In the genomic region with DNA sequence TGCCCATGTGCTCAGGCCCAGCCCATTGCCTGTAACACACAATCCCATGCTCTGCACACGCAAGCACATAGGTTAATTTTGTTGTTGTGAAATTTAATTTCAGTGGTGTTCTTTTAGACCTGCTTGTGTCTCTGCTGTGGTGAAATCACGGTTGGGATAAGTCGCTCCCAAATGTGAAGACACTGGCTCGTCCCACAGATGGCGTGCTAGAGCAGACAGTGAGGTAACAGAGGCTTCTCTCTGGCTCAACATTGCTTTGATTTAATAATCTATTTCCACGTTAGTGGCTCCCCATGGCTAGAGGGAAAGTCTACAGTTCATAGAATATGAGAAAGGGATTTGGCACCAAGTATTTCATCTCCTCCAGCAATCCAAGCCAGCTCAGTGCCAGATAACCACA, we compare ENCODE assay signal across 25 mouse cellular contexts. TPM values are rescaled to one million over a fixed set of nuclear protein-coding genes. Genes with fewer than 3 reads are reported as not detected.
DNase-seq lines count a peak whose midpoint lies in the region; ATAC-seq and TF ChIP-seq lines count a peak whose summit lies in the region.
"Had no signal": no experiment of that assay in that cellular context is flagged by ENCODE, and none has a peak within 500 bp of the region (broad histone marks: within the 10 kb centered on the region; RNA-seq: fewer than 3 reads in every experiment).

No protein-coding gene starts in this region.

- no peak for DNase-seq in frontal cortex, postnatal 36 days (ENCODE audit: low spot score in 2 of 2)
- no peak for DNase-seq in layer of hippocampus, adult 2 months (ENCODE audit: low spot score in 2 of 2)
- DNase-seq in layer of hippocampus, postnatal 36 days = no peak
- no peak for DNase-seq in lung, postnatal 0 days (ENCODE audit: low spot score)
- DNase-seq in lung, postnatal 4 days = no peak
- no peak for DNase-seq in stomach, postnatal 0 days (ENCODE audit: low spot score)
- DNase-seq in urinary bladder, postnatal 25 days (ENCODE audit: low spot score) = no peak
- DNase-seq: adrenal gland, adult 2 months; cerebellum, adult 8-10 months; gastrocnemius, postnatal 14 days; heart, adult 11 months; heart, postnatal 14 days; kidney, adult 8-10 months; kidney, postnatal 36 days; left cerebral cortex, postnatal 4 days; lung, adult 18-20 months; right cerebral cortex, postnatal 14 days had no signal

- no peak overlapping the region for H3K27ac ChIP-seq in layer of hippocampus, adult 2 months
- H3K27ac ChIP-seq in lung, postnatal 0 days (ENCODE audit: low read length) = no peak overlapping the region
- H3K27ac ChIP-seq in stomach, postnatal 0 days (replicated peaks) = no peak overlapping the region
- H3K27ac ChIP-seq: forebrain, embryonic 15.5 days; limb, embryonic 15.5 days had no signal

- TF ChIP-seq CTCF in layer of hippocampus, adult 2 months (conservative IDR thresholded peaks at IDR 0.05) = peak; percentile 60
- TF ChIP-seq CTCF in lung, postnatal 0 days (IDR thresholded peaks at IDR 0.05) = peak; percentile 57
- TF ChIP-seq CTCF in stomach, postnatal 0 days (IDR thresholded peaks at IDR 0.05; ENCODE audit: low read depth) = peak; percentile 50

- no peak for TF ChIP-seq EP300 in lung, postnatal 0 days (IDR thresholded peaks at IDR 0.05)
- no peak for TF ChIP-seq EP300 in stomach, postnatal 0 days (optimal IDR thresholded peaks at IDR 0.05)

- WGBS in lung, postnatal 0 days = 71% methylated on average over 6 of the region's 6 CpGs
- 79% methylated on average over 6 of the region's 6 CpGs for WGBS in stomach, postnatal 0 days

- H3K4me3 ChIP-seq in layer of hippocampus, adult 2 months = no peak overlapping the region
- H3K4me3 ChIP-seq in lung, postnatal 0 days (ENCODE audit: low read depth, low read length) = no peak overlapping the region
- no peak overlapping the region for H3K4me3 ChIP-seq in stomach, postnatal 0 days (ENCODE audit: low read depth, low read length)
- H3K4me3 ChIP-seq: embryonic facial prominence, embryonic 10.5 days; forebrain, embryonic 15.5 days; limb, embryonic 15.5 days had no signal

- H3K9me3 ChIP-seq in lung, postnatal 0 days (ENCODE audit: low read length) = no peaks in the 10 kb centered on the region
- H3K9me3 ChIP-seq in stomach, postnatal 0 days (ENCODE audit: control insufficient read depth, low read length) = no peaks in the 10 kb centered on the region
- H3K9me3 ChIP-seq: embryonic facial prominence, embryonic 10.5 days; forebrain, embryonic 15.5 days; limb, embryonic 15.5 days had no signal

- no peak overlapping the region for H3K4me2 ChIP-seq in lung, postnatal 0 days (replicated peaks; ENCODE audit: low read depth, low read length)
- H3K4me2 ChIP-seq in stomach, postnatal 0 days (replicated peaks; ENCODE audit: low read depth) = no peak overlapping the region
- H3K4me2 ChIP-seq: forebrain, embryonic 15.5 days; heart, embryonic 11.5 days; limb, embryonic 15.5 days; midbrain, embryonic 11.5 days had no signal

- ATAC-seq in frontal cortex, adult (ENCODE audit: low TSS enrichment) = peak; percentile 55; the same call in 1 of the 2 replicates
- ATAC-seq in lung, postnatal 0 days = no peak
- no peak for ATAC-seq in stomach, postnatal 0 days (ENCODE audit: low FRiP score, low TSS enrichment)
- ATAC-seq: CD4-positive, CD25-positive, alpha-beta regulatory T cell, adult 4 months; forebrain, embryonic 15.5 days; Patski had no signal

- no peak overlapping the region for H3K9ac ChIP-seq in lung, postnatal 0 days (replicated peaks; ENCODE audit: low read depth)
- H3K9ac ChIP-seq in stomach, postnatal 0 days (ENCODE audit: low read length) = no peak overlapping the region
- H3K9ac ChIP-seq: forebrain, embryonic 15.5 days; limb, embryonic 15.5 days had no signal

- H3K4me1 ChIP-seq in lung, postnatal 0 days (ENCODE audit: insufficient read depth, low read depth, low read length) = peaks cover 2% of the 10 kb centered on the region; the same call in 1 of the 2 replicates
- no peaks in the 10 kb centered on the region for H3K4me1 ChIP-seq in stomach, postnatal 0 days (replicated peaks; ENCODE audit: control insufficient read depth, insufficient read depth)
- H3K4me1 ChIP-seq: forebrain, embryonic 15.5 days had no signal

- no peaks in the 10 kb centered on the region; the same call in 1 of the 2 replicates for H3K36me3 ChIP-seq in lung, postnatal 0 days (ENCODE audit: insufficient read depth, low read length)
- no peaks in the 10 kb centered on the region for H3K36me3 ChIP-seq in stomach, postnatal 0 days (ENCODE audit: control insufficient read depth, insufficient read depth, low read length)
- H3K36me3 ChIP-seq: forebrain, embryonic 15.5 days; limb, embryonic 15.5 days had no signal

- H3K27me3 ChIP-seq in lung, postnatal 0 days (replicated peaks; ENCODE audit: insufficient read depth, low read length) = no peaks in the 10 kb centered on the region
- H3K27me3 ChIP-seq in stomach, postnatal 0 days (ENCODE audit: control insufficient read depth, insufficient read depth, low read length) = no peaks in the 10 kb centered on the region
- H3K27me3 ChIP-seq: forebrain, embryonic 15.5 days; limb, embryonic 15.5 days; Patski had no signal

RNA-seq across cellular contexts. Expression of gene St6galnac3, which starts 17.3 kb away (rescaled TPM):
- total RNA-seq in layer of hippocampus, adult 2 months (2021) = 10 to 100 TPM; 25.9 to 27.4 TPM
- total RNA-seq in layer of hippocampus, postnatal 36 days (2021) = 10 to 100 TPM; 25.2 to 28.9 TPM
- polyA plus RNA-seq in lung, postnatal 0 days (2015; fragmentation: Nextera tagmentation; extraction: Ambion mirVana) = 12.9 and 22.7 TPM in 2 replicates
- polyA plus RNA-seq in stomach, postnatal 0 days (2015; fragmentation: Nextera tagmentation; extraction: Ambion mirVana) = 4.5 and 6.2 TPM in 2 replicates
